Mouse (Mus musculus) kidney, embryonic 14.5 days (tissue): ENCODE data around the gene Vegfc. TPM values are rescaled to one million over a fixed set of nuclear protein-coding genes. Genes with fewer than 3 reads are reported as not detected.

ENCODE experiments used
- ATAC-seq: fragments of 200-750 bp; cut with Nextera tagmentation; 2 replicates; pipeline ENCODE4 v1.8.0; 2017; ENCODE audit warnings: moderate number of reproducible peaks, mild to moderate bottlenecking, moderate TSS enrichment, moderate library complexity; ENCODE audit not compliant: low FRiP score, low TSS enrichment
- H3K27ac ChIP-seq: fragments of 300-500 bp; sonication (generic); 2 replicates; pipeline ENCODE4 v1.5.1; 2014; ENCODE audit warnings: low read depth, mild to moderate bottlenecking, low read length, moderate library complexity, mixed read lengths
- H3K27me3 ChIP-seq: fragments of 300-500 bp; sonication (generic); 2 replicates; pipeline ENCODE4 v1.6.1; 2014; ENCODE audit warnings: mild to moderate bottlenecking, low read length; ENCODE audit not compliant: control insufficient read depth, insufficient read depth
- H3K36me3 ChIP-seq: fragments of 300-500 bp; sonication (generic); 2 replicates; pipeline ENCODE4 v1.6.1; 2014; ENCODE audit warnings: low read length, mixed read lengths; ENCODE audit not compliant: control insufficient read depth, insufficient read depth
- H3K4me1 ChIP-seq: fragments of 300-500 bp; sonication (generic); 2 replicates; pipeline ENCODE4 v1.6.1; 2014; ENCODE audit warnings: low read length, mixed read lengths; ENCODE audit not compliant: control insufficient read depth, insufficient read depth
- H3K4me2 ChIP-seq: fragments of 300-500 bp; sonication (generic); replicated peaks from 2 replicates; pipeline ENCODE4 v1.6.1; 2014; ENCODE audit warnings: low read depth, mild to moderate bottlenecking, low read length
- H3K4me3 ChIP-seq: fragments of 300-500 bp; sonication (generic); 2 replicates; pipeline ENCODE4 v1.5.1; 2014; ENCODE audit warnings: mild to moderate bottlenecking, low read length
- H3K9ac ChIP-seq: fragments of 300-500 bp; sonication (generic); 2 replicates; pipeline ENCODE4 v1.6.1; 2014; ENCODE audit warnings: low read depth, mild to moderate bottlenecking, low read length, moderate library complexity
- H3K9me3 ChIP-seq: fragments of 300-500 bp; sonication (generic); 2 replicates; pipeline ENCODE4 v1.6.1; 2016; ENCODE audit warnings: low read length; ENCODE audit not compliant: control insufficient read depth
- WGBS: fragments of 180-500 bp; shearing (Covaris S2); extraction: QIAGEN DNeasy Blood & Tissue Kit; methylation state at CpG from one replicate; pipeline ENCODE4 v1.1.7; 2014; 5-methylcytosine and 5-hydroxymethylcytosine counted together
- polyA plus RNA-seq: library from polyadenylated mRNA; unstranded; fragments of >200 nt; fragmentation: Nextera tagmentation; extraction: Ambion mirVana; gene quantifications from 2 replicates; pipeline ENCODE4 v1.2.1, GENCODE M21; 2014

The Vegfc gene
- polyA plus RNA-seq, 1 experiment from 2014 or later = 8.2 TPM

DNA sequence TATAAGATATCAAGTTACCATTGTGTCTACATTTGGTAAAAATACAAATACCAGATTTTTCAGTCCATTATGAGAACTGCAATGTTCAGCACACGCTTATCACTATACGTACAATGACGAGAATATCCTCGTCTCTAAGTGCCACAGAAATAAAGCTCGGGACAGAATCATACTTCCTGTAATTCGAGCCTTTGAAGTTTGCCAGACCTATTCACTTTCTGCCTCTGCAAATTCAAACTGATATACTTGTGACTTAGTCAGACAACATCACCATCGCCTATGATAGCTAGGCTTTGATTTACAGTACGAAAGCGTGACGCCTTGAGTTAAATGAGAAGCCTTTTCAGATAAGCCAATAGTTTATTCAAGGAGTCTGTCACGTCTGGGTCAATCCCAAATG, 1.6 kb downstream of the Vegfc start:
- H3K4me3 ChIP-seq = peak overlapping the region; percentile 81
- WGBS = 23% methylated on average over 11 of the region's 11 CpGs
- H3K4me1 ChIP-seq = 0 out of 2 replicates have a peak, but pooled peaks cover 6% of the 10 kb centered on the region
- no peak overlapping the region for H3K27ac ChIP-seq
- H3K9me3 ChIP-seq = no peaks in the 10 kb centered on the region
- H3K4me2 ChIP-seq = peak overlapping the region; percentile 82
- no peaks in the 10 kb centered on the region for H3K36me3 ChIP-seq
- ATAC-seq = no peak
- peak overlapping the region; percentile 8; the same call in 1 of the 2 replicates for H3K9ac ChIP-seq
- H3K27me3 ChIP-seq = no peaks in the 10 kb centered on the region

DNA sequence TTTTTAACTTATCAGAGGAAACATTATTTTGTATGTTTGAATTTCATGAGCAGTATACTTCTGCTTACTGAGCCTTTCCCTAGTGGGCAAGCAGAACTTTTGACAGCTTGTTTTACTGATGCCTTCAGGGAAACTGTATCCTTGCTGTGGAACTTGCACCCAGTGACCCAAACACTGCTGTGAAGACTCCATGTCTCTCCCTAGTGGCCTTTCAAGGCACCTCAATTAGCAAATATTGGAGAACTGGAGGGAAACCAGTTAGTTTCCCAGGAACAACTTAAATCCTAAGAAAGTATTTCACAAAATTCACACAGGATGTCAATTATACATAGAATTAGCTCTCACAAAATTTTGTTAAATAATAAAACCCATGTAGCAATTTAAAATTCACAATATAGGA, 2.2 kb downstream of the Vegfc start:
- Histone ChIP-seq H3K4me1 (0 out of 2 replicates have a peak, but pooled peaks cover 6% of the 10 kb centered on the region), H3K27me3 (no peaks in the 10 kb centered on the region), H3K4me3 (no peak overlapping the region), H3K9me3 (no peaks in the 10 kb centered on the region), H3K9ac (no peak overlapping the region), H3K27ac (no peak overlapping the region), H3K4me2 (no peak overlapping the region), H3K36me3 (no peaks in the 10 kb centered on the region)
- no peak for ATAC-seq

DNA sequence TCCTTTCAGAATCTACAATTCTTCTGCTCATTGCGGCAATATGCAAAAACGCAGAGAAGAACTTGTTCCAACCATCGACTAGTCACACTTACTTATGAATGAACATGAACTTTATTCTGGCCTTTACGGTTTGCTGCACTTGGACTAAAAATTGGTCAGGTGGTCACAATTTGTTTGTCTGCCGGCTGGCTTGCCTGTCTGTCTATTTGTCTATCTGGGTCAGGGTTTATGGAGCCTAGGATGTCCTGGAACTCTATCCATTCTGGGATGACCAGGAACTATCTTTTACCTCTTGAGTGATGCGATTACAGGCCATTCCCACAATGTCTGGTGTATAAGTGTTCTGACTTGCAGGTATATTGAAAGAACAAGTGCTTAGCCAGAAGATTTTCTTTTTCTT, 8.5 kb downstream of the Vegfc start:
- 73% methylated on average over 6 of the region's 6 CpGs for WGBS
- no peaks in the 10 kb centered on the region for H3K4me1 ChIP-seq
- H3K4me3 ChIP-seq = no peak overlapping the region
- H3K27me3 ChIP-seq = no peaks in the 10 kb centered on the region
- H3K27ac ChIP-seq = no peak overlapping the region
- no peaks in the 10 kb centered on the region for H3K36me3 ChIP-seq
- H3K9me3 ChIP-seq = no peaks in the 10 kb centered on the region
- ATAC-seq = no peak
- no peak overlapping the region for H3K4me2 ChIP-seq
- no peak overlapping the region for H3K9ac ChIP-seq

DNA sequence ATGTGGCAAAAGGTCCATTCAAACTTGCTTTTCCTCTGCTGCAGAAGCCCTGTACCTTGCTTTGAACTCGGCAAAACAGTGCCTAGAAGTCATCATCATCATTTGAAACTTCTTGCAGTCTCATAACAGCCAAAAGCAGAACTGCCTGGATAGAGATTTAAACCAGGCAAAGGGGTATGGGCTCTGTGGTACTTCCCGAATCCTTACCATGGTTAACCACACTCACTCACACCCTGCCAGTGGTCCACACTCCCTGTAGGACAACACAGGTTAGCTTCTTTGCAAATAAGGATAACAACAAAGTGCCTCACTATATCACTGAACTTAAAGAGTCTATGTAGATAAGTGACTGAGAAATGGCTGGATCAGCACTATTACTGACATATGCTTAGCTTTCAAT, 9.7 kb downstream of the Vegfc start:
- Histone ChIP-seq H3K27ac (no peak overlapping the region), H3K27me3 (no peaks in the 10 kb centered on the region), H3K36me3 (no peaks in the 10 kb centered on the region), H3K4me3 (no peak overlapping the region), H3K4me2 (no peak overlapping the region), H3K9me3 (no peaks in the 10 kb centered on the region), H3K9ac (no peak overlapping the region), H3K4me1 (no peaks in the 10 kb centered on the region)
- no peak for ATAC-seq
- WGBS = 68% methylated on average over 2 of the region's 2 CpGs

DNA sequence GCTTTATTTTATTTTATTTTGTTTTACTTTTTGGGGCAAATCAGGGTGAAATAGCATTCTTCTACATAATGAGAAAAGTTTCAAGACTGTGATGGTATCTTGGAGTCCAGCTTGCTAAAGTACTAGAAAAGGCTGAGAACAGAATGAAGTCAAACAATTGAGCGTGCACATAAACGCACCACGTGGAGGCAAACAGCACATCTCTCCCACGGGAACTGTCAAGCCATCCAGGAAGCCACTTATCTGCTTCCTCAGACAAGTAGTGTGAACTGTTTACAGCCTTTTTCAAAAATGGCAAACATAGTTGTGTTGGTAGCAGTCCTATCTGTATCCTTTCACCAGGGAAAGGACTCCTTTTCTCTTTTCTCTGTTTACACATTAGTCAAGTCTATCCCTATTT, 11.8 kb downstream of the Vegfc start:
- H3K9me3 ChIP-seq = no peaks in the 10 kb centered on the region
- H3K4me1 ChIP-seq = no peaks in the 10 kb centered on the region
- 41% methylated on average over 4 of the region's 4 CpGs for WGBS
- H3K4me3 ChIP-seq = no peak overlapping the region
- no peak for ATAC-seq
- no peaks in the 10 kb centered on the region for H3K27me3 ChIP-seq
- no peak overlapping the region for H3K27ac ChIP-seq
- H3K4me2 ChIP-seq = no peak overlapping the region
- H3K36me3 ChIP-seq = no peaks in the 10 kb centered on the region
- no peak overlapping the region for H3K9ac ChIP-seq

DNA sequence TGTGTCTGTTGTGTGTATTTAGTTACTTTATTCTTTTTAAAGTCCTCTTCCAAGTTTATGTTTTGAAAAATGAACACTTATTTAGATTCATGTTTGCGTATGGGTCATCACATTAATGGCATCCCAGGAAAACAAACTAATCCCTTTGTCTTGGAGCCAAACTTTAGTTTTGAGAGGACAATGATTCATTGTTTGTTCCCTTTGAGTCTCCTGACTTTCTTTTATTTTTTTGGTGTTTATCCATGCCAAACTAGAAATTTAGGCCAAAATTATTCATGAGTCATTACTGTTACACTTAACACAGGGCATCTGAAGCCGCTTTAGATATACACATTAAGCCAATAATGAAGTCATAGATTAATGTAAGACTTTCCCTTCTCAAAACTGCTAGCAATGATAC, 12.5 kb downstream of the Vegfc start:
- 92% methylated on average over 2 of the region's 2 CpGs for whole genome bisulfite sequencing
- no peak overlapping the region for H3K4me3 ChIP-seq
- ATAC-seq = no peak
- H3K36me3 ChIP-seq = no peaks in the 10 kb centered on the region
- no peak overlapping the region for H3K4me2 ChIP-seq
- no peaks in the 10 kb centered on the region for H3K27me3 ChIP-seq
- no peaks in the 10 kb centered on the region for H3K4me1 ChIP-seq
- H3K9ac ChIP-seq = no peak overlapping the region
- no peaks in the 10 kb centered on the region for H3K9me3 ChIP-seq
- no peak overlapping the region for H3K27ac ChIP-seq

DNA sequence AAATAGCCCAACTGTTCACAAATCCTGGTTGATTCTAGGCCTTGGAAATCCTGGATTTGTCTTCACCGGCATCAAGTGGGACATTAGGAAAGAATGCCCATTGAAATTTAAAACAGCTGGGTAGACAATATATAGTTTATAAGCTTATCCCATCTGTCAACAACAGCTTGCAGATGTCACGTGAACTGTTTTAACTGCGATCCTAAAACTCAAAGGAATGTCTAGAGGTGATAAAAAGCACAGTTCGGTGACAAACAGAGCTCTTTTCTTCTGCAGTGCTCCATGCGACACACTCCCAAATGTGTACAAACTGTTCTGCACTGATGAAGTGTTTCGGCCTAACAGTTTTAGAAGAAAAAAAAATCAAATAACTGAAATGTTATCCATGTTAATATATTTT, 22.7 kb downstream of the Vegfc start:
- ATAC-seq = no peak
- 31% methylated on average over 6 of the region's 6 CpGs for WGBS

DNA sequence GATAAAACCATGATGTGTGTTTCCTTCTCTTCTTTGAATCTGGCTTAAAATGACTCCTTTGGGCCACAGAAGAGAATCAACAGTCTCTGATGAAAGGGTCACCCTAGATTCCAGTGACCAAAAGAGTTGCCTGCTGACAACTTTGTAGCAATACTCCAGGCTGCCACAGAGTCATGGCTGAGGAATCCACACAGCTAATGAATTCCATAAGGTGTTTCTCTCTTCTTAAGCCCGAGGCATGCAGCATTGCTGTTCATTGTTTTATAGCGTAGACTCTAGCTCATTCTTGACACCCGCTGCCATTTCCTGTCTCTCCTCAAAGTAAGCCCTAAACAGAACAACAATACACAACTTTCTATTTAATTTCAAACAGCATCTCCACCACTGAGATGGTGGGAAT, 37.2 kb downstream of the Vegfc start:
- Histone ChIP-seq H3K36me3 (no peaks in the 10 kb centered on the region), H3K4me2 (no peak overlapping the region), H3K9me3 (no peaks in the 10 kb centered on the region), H3K9ac (no peak overlapping the region), H3K27ac (no peak overlapping the region), H3K27me3 (no peaks in the 10 kb centered on the region), H3K4me1 (no peaks in the 10 kb centered on the region), H3K4me3 (no peak overlapping the region)
- ATAC-seq = no peak
- WGBS = 39% methylated on average over 3 of the region's 3 CpGs

More for the DNA sequence above, 22.7 kb downstream of the Vegfc start:
- Histone ChIP-seq H3K4me3 (no peak overlapping the region), H3K27ac (no peak overlapping the region), H3K9ac (no peak overlapping the region), H3K27me3 (no peaks in the 10 kb centered on the region), H3K4me1 (no peaks in the 10 kb centered on the region), H3K9me3 (no peaks in the 10 kb centered on the region), H3K36me3 (no peaks in the 10 kb centered on the region), H3K4me2 (no peak overlapping the region)

DNA sequence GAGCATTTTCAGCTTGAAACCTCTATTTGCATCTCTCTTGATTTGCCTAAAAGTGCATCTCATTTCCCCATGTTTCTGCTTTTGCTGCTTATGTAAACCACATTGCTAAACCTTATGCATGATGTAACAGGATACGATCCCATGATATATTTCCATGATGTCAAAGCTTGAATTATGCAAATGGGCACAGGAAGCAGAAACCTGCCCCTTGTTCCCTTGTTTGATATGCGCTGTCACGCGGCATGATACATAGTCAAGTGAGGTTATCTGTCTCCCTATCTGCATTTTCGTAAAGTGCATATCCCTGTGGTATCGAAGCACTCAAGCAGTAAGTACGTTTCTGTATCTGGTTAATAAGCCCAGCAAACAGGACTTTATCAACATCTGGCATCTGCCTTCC, 42.7 kb downstream of the Vegfc start:
- no peak overlapping the region for H3K9ac ChIP-seq
- no peaks in the 10 kb centered on the region for H3K9me3 ChIP-seq
- no peak overlapping the region for H3K4me2 ChIP-seq
- no peak for ATAC-seq
- no peak overlapping the region for H3K4me3 ChIP-seq
- no peaks in the 10 kb centered on the region for H3K27me3 ChIP-seq
- no peak overlapping the region for H3K27ac ChIP-seq
- no peaks in the 10 kb centered on the region for H3K36me3 ChIP-seq
- H3K4me1 ChIP-seq = no peaks in the 10 kb centered on the region
- WGBS = 81% methylated on average over 7 of the region's 7 CpGs

DNA sequence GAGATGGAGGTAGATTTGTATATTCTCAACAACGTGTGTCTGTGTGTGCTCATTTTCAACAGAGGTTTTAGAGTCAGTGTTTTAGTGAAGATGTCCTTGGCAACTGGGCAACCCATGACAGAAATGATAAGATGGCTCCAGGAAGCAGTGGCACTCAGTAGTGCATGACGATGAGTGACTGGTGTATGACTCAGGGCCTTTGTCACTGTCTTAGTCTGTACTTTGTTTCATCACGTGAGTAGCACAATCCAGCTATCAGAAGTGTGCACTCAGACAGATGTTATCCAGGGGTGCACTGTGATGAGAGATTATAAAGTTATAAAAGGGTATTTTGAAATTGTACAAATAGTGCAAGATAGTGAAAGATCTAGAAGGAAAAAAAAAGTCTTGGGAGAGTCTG, 44.5 kb downstream of the Vegfc start:
- WGBS = 76% methylated on average over 3 of the region's 3 CpGs
- Histone ChIP-seq H3K4me2 (no peak overlapping the region), H3K4me3 (no peak overlapping the region), H3K9me3 (no peaks in the 10 kb centered on the region), H3K9ac (no peak overlapping the region), H3K4me1 (no peaks in the 10 kb centered on the region), H3K27ac (no peak overlapping the region), H3K27me3 (no peaks in the 10 kb centered on the region), H3K36me3 (no peaks in the 10 kb centered on the region)
- ATAC-seq = no peak
